Mouse (Mus musculus) hindbrain, embryonic 16.5 days (tissue): Measurements from ENCODE around the gene Ccdc59. TPM values are rescaled to one million over a fixed set of nuclear protein-coding genes. Genes with fewer than 3 reads are reported as not detected.
A peak's percentile ranks its signal among the peaks of the same experiment; 100 is the strongest.

Experiments used
- ATAC-seq: fragments of 200-750 bp; cut with Nextera tagmentation; 2 replicates; pipeline ENCODE4 v1.8.0; 2017; ENCODE audit warnings: moderate TSS enrichment, moderate library complexity
- H3K27ac ChIP-seq: fragments of 300-500 bp; sonication (generic); 2 replicates; pipeline ENCODE4 v1.5.1; 2014; ENCODE audit warnings: low read depth, mild to moderate bottlenecking, control low read depth, low read length, moderate library complexity
- H3K27me3 ChIP-seq: fragments of 300-500 bp; sonication (generic); replicated peaks from 2 replicates; pipeline ENCODE4 v1.6.1; 2014; ENCODE audit warnings: low read length; ENCODE audit not compliant: control insufficient read depth, insufficient read depth
- H3K36me3 ChIP-seq: fragments of 300-500 bp; sonication (generic); 2 replicates; pipeline ENCODE4 v1.6.1; 2014; ENCODE audit warnings: mild to moderate bottlenecking, low read length, moderate library complexity, mixed read lengths; ENCODE audit not compliant: control insufficient read depth, insufficient read depth
- H3K4me1 ChIP-seq: fragments of 300-500 bp; sonication (generic); 2 replicates; pipeline ENCODE4 v1.6.1; 2014; ENCODE audit warnings: low read depth, low read length; ENCODE audit not compliant: control insufficient read depth, insufficient read depth
- H3K4me2 ChIP-seq: fragments of 300-500 bp; sonication (generic); 2 replicates; pipeline ENCODE4 v1.6.1; 2014; ENCODE audit warnings: mild to moderate bottlenecking, low read length, control low read depth, moderate library complexity
- H3K4me3 ChIP-seq: fragments of 300-500 bp; sonication (generic); 2 replicates; pipeline ENCODE4 v1.5.1; 2014; ENCODE audit warnings: mild to moderate bottlenecking, low read length, control low read depth, moderate library complexity
- H3K9ac ChIP-seq: fragments of 300-500 bp; sonication (generic); 2 replicates; pipeline ENCODE4 v1.6.1; 2014; ENCODE audit warnings: low read depth, mild to moderate bottlenecking, control low read depth, low read length, moderate library complexity
- H3K9me3 ChIP-seq: fragments of 300-500 bp; sonication (generic); 2 replicates; pipeline ENCODE4 v1.6.1; 2014; ENCODE audit warnings: mild to moderate bottlenecking, low read length, moderate library complexity; ENCODE audit not compliant: control insufficient read depth
- WGBS: fragments of 180-500 bp; shearing (Covaris S2); extraction: QIAGEN DNeasy Blood & Tissue Kit; methylation state at CpG from one replicate; pipeline ENCODE4 v1.1.7; 2014; 5-methylcytosine and 5-hydroxymethylcytosine counted together
- polyA plus RNA-seq: library from polyadenylated mRNA; unstranded; fragments of >200 nt; fragmentation: Nextera tagmentation; extraction: Ambion mirVana; gene quantifications from 2 replicates; pipeline ENCODE4 v1.2.1, GENCODE M21; 2015

Ccdc59 gene
- polyA plus RNA-seq: 35.6 and 36.4 TPM in 2 replicates

DNA sequence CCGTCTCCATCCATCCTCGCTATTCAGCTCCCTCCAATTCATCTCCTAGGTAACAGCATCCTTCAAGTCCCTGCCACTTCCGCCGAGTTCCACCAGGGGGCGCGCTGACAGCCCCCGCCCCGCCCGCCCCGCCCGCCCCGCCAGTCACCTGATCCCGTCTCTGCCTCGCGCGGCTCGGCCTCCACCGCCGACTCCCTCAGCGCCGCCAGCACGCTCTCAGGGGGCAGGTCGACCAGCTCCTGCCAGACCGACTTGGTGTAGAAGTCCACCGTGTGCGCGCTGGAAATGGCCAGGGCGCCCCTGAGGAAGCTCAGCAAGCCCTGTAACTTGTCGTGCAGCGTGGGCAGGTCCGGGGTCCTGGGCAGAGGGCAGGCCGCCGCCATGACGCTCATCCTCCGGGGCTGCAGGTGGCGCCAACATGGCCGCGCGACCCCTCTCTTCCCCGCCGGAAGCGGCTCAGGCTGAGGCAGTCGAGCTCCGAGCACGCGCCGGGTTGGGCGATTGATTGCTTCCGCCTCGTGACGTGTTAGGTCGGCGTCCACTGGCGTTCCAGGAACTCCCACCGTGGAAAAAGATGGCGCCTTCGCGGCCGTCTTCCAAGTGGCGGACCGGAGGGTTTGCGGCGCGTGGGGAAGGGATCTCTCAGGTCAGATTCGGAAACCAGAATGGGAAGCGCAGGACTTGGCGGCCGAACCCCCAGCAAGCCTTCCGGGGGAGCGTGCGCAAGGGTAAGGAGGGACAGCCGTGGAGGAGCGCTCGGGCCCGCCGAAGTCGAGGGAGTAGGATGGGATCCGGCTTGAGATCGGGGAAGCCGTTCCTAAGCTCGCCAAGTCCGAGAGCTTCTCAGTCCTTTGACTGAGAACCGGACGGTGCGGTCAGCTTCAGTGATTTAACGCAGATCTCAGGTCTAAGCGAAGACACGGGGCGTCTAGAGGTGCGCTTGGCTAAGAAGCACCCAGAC is at the start of gene Ccdc59, which contains the start of gene Mettl25:
Gene Ccdc59 (plus strand): TSS at position 140 of the 961 bp plus-strand sequence.
Gene Mettl25 (minus strand): TSS at position 453 of the 961 bp plus-strand sequence.
- peak within 1 kb of the TSS; percentile 98 for H3K27ac ChIP-seq
- H3K4me2 ChIP-seq: peak within 1 kb of the TSS; percentile 65
- H3K36me3 ChIP-seq: peaks cover 15% of the 10 kb centered on the region
- peaks cover 14% of the 10 kb centered on the region for H3K4me1 ChIP-seq
- under 1% methylated on average over 78 of the region's 90 CpGs for WGBS
- H3K4me3 ChIP-seq: peak within 1 kb of the TSS; percentile 78
- peak; percentile 99 for ATAC-seq
- peak within 1 kb of the TSS; percentile 91 for H3K9ac ChIP-seq
- no peaks in the 10 kb centered on the region for H3K9me3 ChIP-seq
- no peaks in the 10 kb centered on the region for H3K27me3 ChIP-seq

DNA sequence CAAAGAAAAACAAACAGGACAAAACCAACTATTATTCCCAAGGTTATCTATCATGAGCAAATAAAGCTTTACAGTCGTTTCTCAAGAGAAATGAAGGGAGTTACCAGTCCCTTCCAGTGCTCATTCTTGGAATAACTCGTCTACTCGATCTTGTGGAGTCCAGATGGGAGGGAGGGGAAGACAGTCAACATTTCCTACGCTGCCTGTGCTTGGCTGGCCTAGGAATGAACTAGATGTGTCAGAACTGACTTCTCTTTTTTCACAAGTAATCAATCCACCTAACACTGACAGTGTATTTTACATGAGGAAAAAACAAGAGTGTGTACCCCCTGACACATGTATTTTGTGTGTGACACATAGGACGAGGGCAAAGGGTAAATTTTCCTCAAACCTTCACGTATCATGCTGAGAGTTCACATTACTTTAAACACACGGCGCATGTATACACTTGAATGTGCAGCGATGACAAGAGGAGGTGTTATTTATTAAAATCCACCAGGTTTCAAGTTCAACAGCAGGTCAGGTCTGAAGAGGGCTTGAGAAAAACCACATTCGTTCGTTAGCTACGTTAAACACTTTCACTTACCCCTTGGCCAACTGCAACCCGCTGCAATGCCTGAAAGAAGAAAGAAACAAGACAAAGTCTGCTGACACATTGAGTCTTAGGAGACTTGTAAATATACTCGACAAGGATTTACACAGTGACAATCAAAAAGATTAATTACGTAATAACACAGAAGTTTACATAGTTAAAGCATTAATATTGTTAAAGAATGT is 46.9 kb upstream of the Ccdc59 start:
- peaks cover 2% of the 10 kb centered on the region; the same call in 1 of the 2 replicates for H3K36me3 ChIP-seq

DNA sequence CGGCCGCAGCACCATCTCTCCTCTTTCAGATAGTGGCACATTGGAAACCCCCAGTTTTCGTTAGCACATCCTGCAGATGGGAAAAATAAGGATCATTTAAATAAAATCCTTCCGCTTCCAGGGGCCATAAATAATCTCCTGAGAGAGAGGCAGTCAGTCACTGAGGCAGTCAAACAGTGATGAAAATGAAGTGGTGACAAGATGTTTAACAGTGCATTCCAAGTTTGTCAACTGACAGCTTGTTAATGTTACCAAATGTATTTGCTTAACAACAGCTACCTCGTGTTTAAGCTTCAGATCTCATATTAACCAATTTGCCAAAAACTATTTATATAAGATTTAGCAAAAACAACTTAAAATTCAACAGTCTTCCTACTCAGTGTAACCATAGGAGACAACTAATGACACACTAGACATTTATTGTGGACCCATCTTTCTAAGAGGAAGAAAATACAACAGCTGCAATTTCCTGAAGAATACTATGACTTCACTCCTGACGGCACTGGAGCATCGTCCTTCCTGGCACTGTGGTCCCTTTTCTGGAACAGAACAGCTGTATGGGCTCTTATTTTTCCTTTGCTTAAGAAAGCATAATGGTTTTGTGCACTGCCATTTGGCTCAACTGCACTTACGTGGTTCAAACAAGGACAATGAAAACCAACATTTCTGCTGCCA is 43.5 kb upstream of the Ccdc59 start:
- no peak for ATAC-seq
- no peaks in the 10 kb centered on the region for H3K9me3 ChIP-seq
- no peak overlapping the region for H3K9ac ChIP-seq
- no peak overlapping the region for H3K4me2 ChIP-seq
- H3K4me1 ChIP-seq: no peaks in the 10 kb centered on the region
- 83% methylated on average over 8 of the region's 8 CpGs for WGBS
- H3K36me3 ChIP-seq: peaks cover 2% of the 10 kb centered on the region; the same call in 1 of the 2 replicates
- H3K27ac ChIP-seq: no peak overlapping the region
- no peaks in the 10 kb centered on the region for H3K27me3 ChIP-seq
- no peak overlapping the region for H3K4me3 ChIP-seq

More for the DNA sequence above, 46.9 kb upstream of the Ccdc59 start:
- H3K4me1 ChIP-seq: no peaks in the 10 kb centered on the region
- no peak overlapping the region for H3K27ac ChIP-seq
- ATAC-seq: no peak
- H3K4me2 ChIP-seq: no peak overlapping the region
- no peak overlapping the region for H3K9ac ChIP-seq
- no peaks in the 10 kb centered on the region for H3K9me3 ChIP-seq
- no peaks in the 10 kb centered on the region for H3K27me3 ChIP-seq
- WGBS: 82% methylated on average over 15 of the region's 15 CpGs
- H3K4me3 ChIP-seq: no peak overlapping the region

DNA sequence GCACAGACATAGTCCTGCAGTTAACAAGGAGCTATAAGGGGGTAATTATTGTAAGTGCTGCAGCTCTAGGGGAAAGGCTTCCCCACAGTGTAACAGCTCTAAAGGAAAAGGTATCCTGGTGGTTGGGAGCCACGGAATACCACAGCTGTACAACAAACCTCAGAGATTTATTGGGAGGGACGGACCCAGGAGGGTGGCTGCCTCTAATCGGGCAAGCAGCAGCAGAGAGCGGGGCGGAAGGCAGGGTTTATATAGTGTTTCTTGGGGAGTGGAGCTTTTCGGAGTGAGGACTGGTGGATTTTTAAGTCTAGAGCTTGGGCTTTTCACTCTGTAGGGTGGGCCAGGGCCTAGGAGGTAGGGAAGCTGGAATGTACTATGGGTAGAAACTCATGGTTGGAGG is 39.7 kb upstream of the Ccdc59 start:
- Histone ChIP-seq H3K9ac (no peak overlapping the region), H3K4me3 (no peak overlapping the region), H3K27me3 (no peaks in the 10 kb centered on the region), H3K4me1 (no peaks in the 10 kb centered on the region), H3K4me2 (no peak overlapping the region), H3K27ac (no peak overlapping the region), H3K36me3 (no peaks in the 10 kb centered on the region), H3K9me3 (no peaks in the 10 kb centered on the region)
- WGBS: 87% methylated on average over 6 of the region's 6 CpGs
- ATAC-seq: no peak

DNA sequence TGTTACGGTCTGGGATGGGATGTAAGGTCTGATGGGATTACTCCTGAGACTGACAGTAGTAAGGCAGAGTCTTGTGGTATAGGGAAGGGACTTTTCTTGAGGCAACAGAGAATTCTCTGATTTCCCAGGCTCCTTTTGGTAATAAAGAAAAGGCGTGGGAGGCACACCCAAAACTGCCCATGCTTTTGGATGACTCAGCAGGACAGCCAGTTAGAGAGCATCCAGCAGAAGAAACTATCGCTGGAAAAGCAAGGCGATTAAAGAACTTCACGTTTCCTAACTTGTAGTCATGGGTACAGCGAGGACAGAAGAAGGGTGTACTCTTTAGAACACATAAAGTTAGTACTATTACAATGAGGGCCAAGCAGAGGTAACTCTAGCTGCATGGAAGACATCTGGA is 38.7 kb upstream of the Ccdc59 start:
- Histone ChIP-seq H3K9ac (no peak overlapping the region), H3K27ac (no peak overlapping the region), H3K4me2 (no peak overlapping the region), H3K27me3 (no peaks in the 10 kb centered on the region), H3K36me3 (no peaks in the 10 kb centered on the region), H3K4me1 (no peaks in the 10 kb centered on the region), H3K4me3 (no peak overlapping the region), H3K9me3 (no peaks in the 10 kb centered on the region)
- no peak for ATAC-seq
- WGBS: 94% methylated on average over 6 of the region's 6 CpGs

DNA sequence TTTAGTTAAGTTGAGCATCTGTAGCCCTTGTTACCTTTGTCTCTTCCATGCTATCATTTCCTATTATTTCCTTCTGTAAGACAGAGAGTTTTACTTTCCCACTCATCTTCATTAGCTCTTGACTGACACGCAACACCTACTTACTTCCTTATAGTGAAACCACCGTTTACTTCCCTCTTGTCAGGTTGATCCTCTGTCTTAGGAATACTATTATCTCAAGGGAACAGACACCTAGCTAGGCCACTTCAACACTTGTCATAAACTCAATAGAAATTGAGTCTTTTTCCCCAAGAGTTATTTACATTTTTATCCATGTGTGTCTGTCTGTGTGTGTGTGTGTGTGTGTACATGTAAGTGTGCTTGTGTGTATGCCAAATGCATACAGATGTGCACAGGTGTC is 37.4 kb upstream of the Ccdc59 start:
- Histone ChIP-seq H3K4me2 (no peak overlapping the region), H3K9me3 (no peaks in the 10 kb centered on the region), H3K4me3 (no peak overlapping the region), H3K27me3 (no peaks in the 10 kb centered on the region), H3K9ac (no peak overlapping the region), H3K27ac (no peak overlapping the region), H3K36me3 (no peaks in the 10 kb centered on the region), H3K4me1 (no peaks in the 10 kb centered on the region)
- 91% methylated on average over 2 of the region's 2 CpGs for WGBS
- ATAC-seq: no peak

DNA sequence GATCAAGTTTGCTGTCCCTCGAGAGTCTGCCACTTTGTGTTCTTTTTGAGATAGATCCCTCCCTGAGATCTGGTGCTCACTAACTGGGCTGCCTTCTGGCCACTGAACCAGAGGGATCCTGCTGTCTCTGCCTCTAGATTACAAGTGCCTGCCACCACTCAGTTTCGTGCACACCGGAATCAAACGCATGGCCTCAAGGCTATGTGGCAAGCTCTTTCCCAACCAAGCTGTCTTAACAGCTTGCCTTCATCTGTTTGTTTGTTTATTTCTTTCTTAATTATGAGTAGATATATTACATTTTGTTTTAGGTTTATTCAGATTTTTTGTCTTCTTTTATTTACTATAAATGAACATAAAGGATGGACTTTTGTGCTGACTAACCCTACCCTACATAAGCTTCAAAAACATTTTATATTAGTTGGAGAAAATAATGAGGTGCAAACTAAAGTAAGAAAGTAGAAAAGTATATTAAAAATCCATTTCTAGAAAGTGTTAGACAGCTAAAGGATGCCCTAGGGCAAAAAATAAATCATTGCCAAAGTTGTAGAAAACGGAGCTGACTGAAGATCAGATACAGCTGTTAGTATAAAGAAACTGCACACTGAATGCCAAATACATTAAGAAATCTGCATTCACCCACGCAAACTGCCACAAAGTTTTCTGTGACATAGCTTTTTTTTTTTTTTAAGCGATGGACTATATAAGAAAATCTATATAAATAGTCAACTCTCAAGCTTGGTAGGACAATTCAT is 34.4 kb upstream of the Ccdc59 start:
- H3K36me3 ChIP-seq: no peaks in the 10 kb centered on the region
- no peak overlapping the region for H3K4me2 ChIP-seq
- H3K27ac ChIP-seq: no peak overlapping the region
- H3K4me3 ChIP-seq: no peak overlapping the region
- ATAC-seq: no peak
- WGBS: 88% methylated on average over 7 of the region's 7 CpGs
- H3K9me3 ChIP-seq: no peaks in the 10 kb centered on the region; the same call in 1 of the 2 replicates
- H3K4me1 ChIP-seq: no peaks in the 10 kb centered on the region
- no peaks in the 10 kb centered on the region for H3K27me3 ChIP-seq
- no peak overlapping the region for H3K9ac ChIP-seq

DNA sequence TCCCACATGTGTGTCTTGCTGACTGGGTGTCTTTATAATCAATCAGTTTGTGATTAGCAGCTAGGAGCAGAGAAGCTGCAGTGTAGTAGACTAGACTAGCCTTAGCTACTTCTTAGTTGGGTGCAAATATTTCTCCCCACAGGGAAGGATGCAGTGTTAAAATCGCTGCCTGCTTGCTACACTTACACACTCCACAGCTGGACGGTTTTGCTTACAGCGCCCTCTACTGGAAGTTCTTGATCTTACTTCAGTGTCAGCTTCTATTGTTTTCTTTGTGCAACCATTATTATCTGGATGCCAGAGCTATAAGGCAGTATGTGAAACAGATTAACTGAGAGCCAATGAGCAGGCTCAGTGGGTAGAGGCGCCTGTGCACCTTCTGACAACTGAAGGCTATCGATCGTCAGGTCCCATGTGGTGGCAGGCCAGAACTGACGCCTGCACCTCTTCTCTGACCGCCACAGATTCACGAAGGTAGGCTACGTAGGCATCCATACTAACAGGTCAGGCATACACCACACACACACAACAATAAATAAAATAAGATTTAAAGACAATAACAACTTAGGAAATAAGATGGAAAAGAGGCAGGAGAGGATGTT is 6.1 kb upstream of the Ccdc59 start:
- H3K4me1 ChIP-seq: no peaks in the 10 kb centered on the region
- no peaks in the 10 kb centered on the region for H3K36me3 ChIP-seq
- H3K9me3 ChIP-seq: no peaks in the 10 kb centered on the region
- 64% methylated on average over 10 of the region's 10 CpGs for WGBS
- H3K4me2 ChIP-seq: no peak overlapping the region
- H3K27ac ChIP-seq: no peak overlapping the region
- no peaks in the 10 kb centered on the region for H3K27me3 ChIP-seq
- H3K9ac ChIP-seq: no peak overlapping the region
- H3K4me3 ChIP-seq: no peak overlapping the region
- ATAC-seq: peak; percentile 63; the same call in 1 of the 2 replicates
